In the genomic region with DNA sequence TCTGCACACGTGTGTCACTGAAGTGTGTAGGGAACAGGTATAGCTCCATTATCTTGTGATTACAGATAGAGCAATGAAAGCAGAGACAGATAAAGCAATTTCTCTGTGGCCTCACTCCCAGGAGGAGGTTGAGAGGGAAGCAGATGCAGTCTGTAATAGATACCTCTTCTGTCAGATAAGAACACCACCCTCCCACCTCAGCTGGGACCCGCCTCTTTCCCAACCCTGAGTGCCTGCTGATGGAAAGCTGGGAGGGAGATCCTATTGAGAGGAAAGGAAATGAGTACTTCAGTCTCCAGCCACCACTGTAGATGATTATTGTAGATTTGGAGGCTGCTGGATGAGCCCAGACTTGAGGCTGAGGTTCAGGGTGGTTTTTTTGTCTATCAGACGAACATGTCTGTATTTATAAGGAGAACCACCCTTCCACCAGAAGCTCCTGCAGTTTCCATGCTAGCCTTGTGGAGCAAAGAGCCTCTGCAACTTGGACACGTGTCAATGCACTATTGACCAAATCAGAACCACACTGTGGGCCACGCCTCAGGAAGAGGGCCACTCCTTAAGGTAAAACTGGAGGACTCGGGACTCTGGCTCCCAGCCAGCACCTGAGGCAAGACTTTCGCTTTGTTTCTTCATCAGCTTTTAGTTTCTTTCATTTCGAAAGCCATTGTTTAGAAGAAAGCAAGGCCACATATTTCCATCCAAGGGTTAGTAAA, we compare ENCODE assay signal across 11 mouse cellular contexts. TPM values are rescaled to one million over a fixed set of nuclear protein-coding genes. Genes with fewer than 3 reads are reported as not detected.
DNase-seq lines count a peak whose midpoint lies in the region; ATAC-seq and TF ChIP-seq lines count a peak whose summit lies in the region.
"Had no signal": no experiment of that assay in that cellular context is flagged by ENCODE, and none has a peak within 500 bp of the region (broad histone marks: within the 10 kb centered on the region; RNA-seq: fewer than 3 reads in every experiment).

No protein-coding gene starts in this region.

- TF ChIP-seq POLR2A in limb, embryonic 14.5 days (IDR thresholded peaks at IDR 0.05; ENCODE audit: borderline replicate concordance, extremely low read depth, insufficient read depth, insufficient read length), result no peak

- WGBS in limb, embryonic 14.5 days, result 79% methylated on average over 8 of the region's 8 CpGs
- WGBS in limb, embryonic 10.5 days, result 79% methylated on average over 8 of the region's 8 CpGs
- WGBS in stomach, embryonic 15.5 days, result 59% methylated on average over 8 of the region's 8 CpGs

- no peaks in the 10 kb centered on the region for H3K36me3 ChIP-seq in limb, embryonic 14.5 days (ENCODE audit: control insufficient read depth, insufficient read depth, low read length)
- H3K36me3 ChIP-seq in limb, embryonic 10.5 days, result no peaks in the 10 kb centered on the region
- no peaks in the 10 kb centered on the region for H3K36me3 ChIP-seq in stomach, embryonic 15.5 days
- H3K36me3 ChIP-seq: embryonic facial prominence, embryonic 13.5 days had no signal

- no peak overlapping the region for H3K4me2 ChIP-seq in limb, embryonic 14.5 days (replicated peaks; ENCODE audit: low read depth, low read length, severe bottlenecking)
- no peak overlapping the region for H3K4me2 ChIP-seq in stomach, embryonic 15.5 days
- H3K4me2 ChIP-seq: embryonic facial prominence, embryonic 13.5 days had no signal

- ATAC-seq in limb, embryonic 14.5 days (ENCODE audit: low FRiP score, low read depth), result no peak
- ATAC-seq in stomach, embryonic 15.5 days (ENCODE audit: insufficient read depth, low FRiP score, low read depth), result peak; percentile 79
- ATAC-seq: hindbrain, postnatal 0 days had no signal

- H3K4me3 ChIP-seq in limb, embryonic 14.5 days (replicated peaks; ENCODE audit: low read length), result no peak overlapping the region
- no peak overlapping the region for H3K4me3 ChIP-seq in limb, embryonic 10.5 days
- no peak overlapping the region for H3K4me3 ChIP-seq in stomach, embryonic 15.5 days (replicated peaks)
- H3K4me3 ChIP-seq: embryonic facial prominence, embryonic 13.5 days had no signal

- H3K9me3 ChIP-seq in limb, embryonic 14.5 days (ENCODE audit: control insufficient read depth, low read length), result no peaks in the 10 kb centered on the region
- H3K9me3 ChIP-seq in limb, embryonic 10.5 days (replicated peaks), result no peaks in the 10 kb centered on the region
- H3K9me3 ChIP-seq in stomach, embryonic 15.5 days, result no peaks in the 10 kb centered on the region
- H3K9me3 ChIP-seq: embryonic facial prominence, embryonic 13.5 days had no signal

- H3K27me3 ChIP-seq in limb, embryonic 14.5 days (ENCODE audit: control insufficient read depth, insufficient read depth, low read length), result no peaks in the 10 kb centered on the region
- no peaks in the 10 kb centered on the region for H3K27me3 ChIP-seq in limb, embryonic 10.5 days (ENCODE audit: low read depth, poor library complexity, severe bottlenecking)
- H3K27me3 ChIP-seq in stomach, embryonic 15.5 days (replicated peaks), result no peaks in the 10 kb centered on the region
- H3K27me3 ChIP-seq: embryonic facial prominence, embryonic 13.5 days had no signal

- peak; percentile 29 for DNase-seq in limb, embryonic 14.5 days (ENCODE audit: low spot score)
- no peak for DNase-seq in limb, embryonic 10.5 days (ENCODE audit: low spot score)
- DNase-seq in adrenal gland, postnatal 10 days, result peak; percentile 57
- DNase-seq in kidney, postnatal 25 days, result peak; percentile 58 to 67
- no peak for DNase-seq in Muller cell, postnatal 12 days (ENCODE audit: inconsistent ontology term)
- DNase-seq in gastrocnemius, adult 8-10 months (ENCODE audit: low spot score in 2 of 2), result no peak
- no peak for DNase-seq in frontal cortex, adult 2 months (ENCODE audit: extremely low spot score in 1 of 2, low spot score in 1 of 2)
- DNase-seq: gastrocnemius, postnatal 14 days had no signal

- no peak overlapping the region for H3K9ac ChIP-seq in limb, embryonic 14.5 days (ENCODE audit: low read depth, low read length, severe bottlenecking)
- H3K9ac ChIP-seq in stomach, embryonic 15.5 days, result no peak overlapping the region
- H3K9ac ChIP-seq: embryonic facial prominence, embryonic 13.5 days had no signal

- 0 out of 2 replicates have a peak, but pooled peaks cover 4% of the 10 kb centered on the region for H3K4me1 ChIP-seq in limb, embryonic 14.5 days (ENCODE audit: control insufficient read depth, insufficient read depth, low read length)
- H3K4me1 ChIP-seq in limb, embryonic 10.5 days, result peaks cover 7% of the 10 kb centered on the region; the same call in 1 of the 2 replicates
- H3K4me1 ChIP-seq in stomach, embryonic 15.5 days, result no peaks in the 10 kb centered on the region
- H3K4me1 ChIP-seq: embryonic facial prominence, embryonic 13.5 days had no signal

- no peak overlapping the region for H3K27ac ChIP-seq in limb, embryonic 14.5 days (replicated peaks; ENCODE audit: low read depth, low read length)
- no peak overlapping the region for H3K27ac ChIP-seq in limb, embryonic 10.5 days
- H3K27ac ChIP-seq in stomach, embryonic 15.5 days, result peak overlapping the region; percentile 16; the same call in 1 of the 2 replicates
- H3K27ac ChIP-seq: embryonic facial prominence, embryonic 13.5 days; hindbrain, postnatal 0 days had no signal

RNA-seq across cellular contexts. Expression of gene Plekha5, which starts 55.3 kb away (rescaled TPM):
- polyA plus RNA-seq in limb, embryonic 14.5 days (2012; rRNA removed), result 74.0 and 87.2 TPM in 2 replicates
- 50.8 and 59.9 TPM in 2 replicates for polyA plus RNA-seq in limb, embryonic 14.5 days (2014; fragmentation: Nextera tagmentation; extraction: Ambion mirVana)
- 37.5 and 44.3 TPM in 2 replicates for polyA plus RNA-seq in limb, embryonic 10.5 days (2016; fragmentation: Nextera tagmentation; extraction: Ambion mirVana)
- 10 to 100 TPM; 29.6 to 37.9 TPM for total RNA-seq in adrenal gland, postnatal 10 days (2021)
- polyA plus RNA-seq in stomach, embryonic 15.5 days (2015; fragmentation: Nextera tagmentation; extraction: Ambion mirVana), result 43.0 and 46.7 TPM in 2 replicates
- total RNA-seq in gastrocnemius, adult 8-10 months (2022), result 1 to 10 TPM; 6.1 to 9.4 (median 7.0) TPM
- 146 and 156 TPM in 2 replicates for polyA plus RNA-seq in frontal cortex, adult 2 months (2012; rRNA removed)

Comparison
In these comparisons a context has a peak if more than half of its experiments do, and no peak if none do; other contexts are left out.
1. DNase-seq: peak in limb, embryonic 14.5 days (single experiment), adrenal gland, postnatal 10 days (single experiment) and kidney, postnatal 25 days (2 of 2); none in limb, embryonic 10.5 days (single experiment), Muller cell, postnatal 12 days (single experiment), gastrocnemius, adult 8-10 months (0 of 2) and frontal cortex, adult 2 months (0 of 2).